In the genomic region with DNA sequence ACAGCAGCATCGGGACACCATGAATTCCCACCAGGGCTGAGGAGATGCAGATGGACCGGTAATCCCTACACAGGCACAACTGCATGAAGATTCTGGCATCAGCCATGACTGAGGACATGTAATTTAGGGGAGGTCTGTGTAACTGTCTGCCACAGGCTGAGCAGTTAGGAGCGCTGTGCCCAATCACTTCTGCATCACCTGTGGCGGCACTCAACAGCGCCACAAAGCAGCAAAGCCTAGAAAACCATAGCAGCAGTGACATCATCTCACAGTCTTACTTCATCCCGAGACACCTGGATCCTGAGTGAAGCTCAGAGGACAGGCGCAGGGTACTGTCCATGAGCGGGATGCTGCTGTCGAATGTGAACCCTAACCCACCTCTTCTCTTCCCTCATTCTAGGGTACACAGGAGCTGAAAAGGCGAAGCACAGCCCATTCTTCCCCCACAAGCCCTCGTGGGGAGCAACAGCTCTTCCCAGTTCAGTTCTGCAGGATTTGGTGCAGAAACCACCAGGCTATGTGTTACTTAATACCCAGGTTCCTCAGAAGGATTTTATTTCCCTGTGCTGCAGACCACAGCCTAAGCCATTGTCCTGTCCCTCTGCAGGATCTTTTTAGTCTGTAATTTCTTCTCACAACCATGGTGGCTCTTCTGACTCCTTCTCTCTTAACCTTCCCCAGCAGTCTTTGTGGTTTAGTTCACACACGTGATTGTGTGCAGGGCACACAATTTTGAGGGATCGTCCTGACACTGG, we compare ENCODE assay signal across 29 mouse cellular contexts. TPM values are rescaled to one million over a fixed set of nuclear protein-coding genes. Genes with fewer than 3 reads are reported as not detected.
DNase-seq lines count a peak whose midpoint lies in the region; ATAC-seq and TF ChIP-seq lines count a peak whose summit lies in the region.
"Had no signal": no experiment of that assay in that cellular context is flagged by ENCODE, and none has a peak within 500 bp of the region (broad histone marks: within the 10 kb centered on the region; RNA-seq: fewer than 3 reads in every experiment).

No protein-coding gene starts in this region.

- peak; percentile 33 for ATAC-seq in megakaryocyte, adult 5-6 weeks (ENCODE audit: poor library complexity, severe bottlenecking)
- ATAC-seq in frontal cortex, adult (ENCODE audit: low TSS enrichment) = no peak
- ATAC-seq: forebrain, embryonic 15.5 days; hindbrain, embryonic 16.5 days; intestine, embryonic 15.5 days; midbrain, embryonic 15.5 days; Patski had no signal

- no peak for TF ChIP-seq POLR2A in thymus, adult 2 months (IDR thresholded peaks at IDR 0.05; ENCODE audit: control insufficient read depth, extremely low read depth, insufficient read depth, low read length, poor library complexity)

- no peaks in the 10 kb centered on the region for H3K27me3 ChIP-seq in thymus, adult 2 months (ENCODE audit: control insufficient read depth, insufficient read depth, low read length)
- H3K27me3 ChIP-seq: forebrain, embryonic 15.5 days; heart, embryonic 13.5 days; intestine, embryonic 15.5 days; limb, embryonic 15.5 days; liver, embryonic 15.5 days; midbrain, embryonic 15.5 days; neural tube, embryonic 15.5 days; Patski had no signal

- no peak overlapping the region for H3K4me3 ChIP-seq in thymus, adult 2 months (ENCODE audit: control insufficient read depth, insufficient read depth, low read length)
- H3K4me3 ChIP-seq: forebrain, embryonic 15.5 days; gastrocnemius, adult 2 months; heart, embryonic 13.5 days; hindbrain, embryonic 10.5 days; intestine, embryonic 15.5 days; limb, embryonic 15.5 days; liver, embryonic 15.5 days; midbrain, embryonic 15.5 days; neural tube, embryonic 15.5 days had no signal

- no peak for TF ChIP-seq CTCF in thymus, adult 2 months (IDR thresholded peaks at IDR 0.05; ENCODE audit: borderline replicate concordance, control insufficient read depth, extremely low read depth, insufficient read depth, low read length, poor library complexity)

- H3K27ac ChIP-seq in thymus, adult 2 months (ENCODE audit: control insufficient read depth, insufficient read depth, low read length) = no peak overlapping the region
- H3K27ac ChIP-seq: forebrain, embryonic 15.5 days; gastrocnemius, adult 2 months; heart, embryonic 13.5 days; hindbrain, embryonic 10.5 days; intestine, embryonic 15.5 days; limb, embryonic 15.5 days; liver, embryonic 15.5 days; midbrain, embryonic 15.5 days; neural tube, embryonic 15.5 days had no signal

- intact Hi-C loops in heart, postnatal 36 days (cut with DNase I) = no loop called here

- H3K4me1 ChIP-seq in thymus, adult 2 months (replicated peaks; ENCODE audit: control insufficient read depth, insufficient read depth, low read length) = peaks cover 53% of the 10 kb centered on the region
- H3K4me1 ChIP-seq: forebrain, embryonic 15.5 days; intestine, embryonic 15.5 days; midbrain, embryonic 15.5 days had no signal

- peak; percentile 68 for DNase-seq in heart, adult 11 months
- no peak for DNase-seq in heart, postnatal 36 days
- DNase-seq in thymus, postnatal 0 days (ENCODE audit: low spot score) = peak; percentile 44
- DNase-seq in thymus, adult 2 months = no peak
- DNase-seq in lung, postnatal 4 days = no peak
- DNase-seq: adrenal gland, postnatal 14 days; cerebellum, adult 18-20 months; cerebellum, postnatal 10 days; gastrocnemius, adult 2 months; gastrocnemius, postnatal 36 days; heart, postnatal 10 days; kidney, adult 2 months; kidney, postnatal 36 days; left cerebral cortex, postnatal 4 days; lung, embryonic 14.5 days; lung, postnatal 14 days; right cerebral cortex, postnatal 4 days had no signal

- H3K36me3 ChIP-seq in thymus, adult 2 months (ENCODE audit: control insufficient read depth, insufficient read depth, low read length) = no peaks in the 10 kb centered on the region
- H3K36me3 ChIP-seq: forebrain, embryonic 15.5 days; heart, embryonic 13.5 days; hindbrain, embryonic 10.5 days; intestine, embryonic 15.5 days; limb, embryonic 15.5 days; midbrain, embryonic 15.5 days; neural tube, embryonic 15.5 days had no signal

- 55% methylated on average over 13 of the region's 13 CpGs for WGBS in thymus, adult 2 months

RNA-seq across cellular contexts. Expression of a gene that starts 34.5 kb away (rescaled TPM):
- total RNA-seq in heart, postnatal 36 days (2021) = 1 to 10 TPM; 8.0 to 8.6 TPM
- 51.2 and 53.7 TPM in 2 replicates for polyA plus RNA-seq in thymus, postnatal 0 days (2015; fragmentation: Nextera tagmentation; extraction: Ambion mirVana)
- polyA plus RNA-seq in thymus, adult 2 months (2012; rRNA removed) = 55.0 and 61.2 TPM in 2 replicates
- total RNA-seq in megakaryocyte, adult 5-6 weeks (2015) = 121 and 123 TPM in 2 replicates
- total RNA-seq in megakaryocyte, adult 5-6 weeks (2017) = 63.0 and 64.8 TPM in 2 replicates

RNA-seq across cellular contexts. Expression of a gene that starts 34.7 kb away (rescaled TPM):
- under 1 TPM in 1 of 2 experiments, not detected in 1; 0.19 TPM for total RNA-seq in heart, postnatal 36 days (2021)
- 1.0 and 1.4 TPM in 2 replicates for polyA plus RNA-seq in thymus, postnatal 0 days (2015; fragmentation: Nextera tagmentation; extraction: Ambion mirVana)
- 2.0 and 2.8 TPM in 2 replicates for polyA plus RNA-seq in thymus, adult 2 months (2012; rRNA removed)
- 2.1 and 3.0 TPM in 2 replicates for total RNA-seq in megakaryocyte, adult 5-6 weeks (2015)
- 0.53 and 0.59 TPM in 2 replicates for total RNA-seq in megakaryocyte, adult 5-6 weeks (2017)
- total RNA-seq: gastrocnemius, adult 2 months; gastrocnemius, postnatal 36 days had no signal

Comparison
In these comparisons a context has a peak if more than half of its experiments do, and no peak if none do; other contexts are left out.
1. DNase-seq: peak in heart, adult 11 months (single experiment) and thymus, postnatal 0 days (single experiment); none in heart, postnatal 36 days (0 of 2), thymus, adult 2 months (single experiment) and lung, postnatal 4 days (0 of 2).
2. RNA of a gene that starts 34.5 kb away (total RNA-seq): 63.0 to 123 TPM in megakaryocyte, adult 5-6 weeks; 8.0 to 8.6 TPM in heart, postnatal 36 days; every median in the first group is over 4 times any median in the second.